Mouse (Mus musculus): ENCODE measurements around the gene Dpp4. TPM values are rescaled to one million over a fixed set of nuclear protein-coding genes. Genes with fewer than 3 reads are reported as not detected.

The Dpp4 gene
- polyA plus RNA-seq, 1 experiment from 2014 or later: 0.80 TPM

GRCm38 (mm10) chr2:62399361-62399760, 12.7 kb downstream of the Dpp4 start:
- no peak overlapping the region for H3K4me3 ChIP-seq (ENCODE audit: low read depth, low read length)
- DNase-seq (ENCODE audit: low spot score) (no peak), ATAC-seq (ENCODE audit: insufficient read depth, low FRiP score, low TSS enrichment) (no peak)
- H3K9ac ChIP-seq (ENCODE audit: low read length): no peak overlapping the region
- H3K4me2 ChIP-seq (ENCODE audit: low read depth): no peak overlapping the region
- no peak overlapping the region for H3K27ac ChIP-seq (ENCODE audit: low read depth, low read length)
- H3K4me1 ChIP-seq (ENCODE audit: control insufficient read depth, insufficient read depth, low read length): no peaks in the 10 kb centered on the region
- H3K27me3 ChIP-seq (ENCODE audit: control insufficient read depth, insufficient read depth, low read length): no peaks in the 10 kb centered on the region
- WGBS: 78% methylated on average over 8 of the region's 8 CpGs
- H3K9me3 ChIP-seq (ENCODE audit: control insufficient read depth, low read length): no peaks in the 10 kb centered on the region
- no peaks in the 10 kb centered on the region for H3K36me3 ChIP-seq (ENCODE audit: control insufficient read depth, insufficient read depth, low read length)

- H3K4me3 ChIP-seq (ENCODE audit: low read depth, low read length): no peak overlapping the region
- ATAC-seq (ENCODE audit: insufficient read depth, low FRiP score, low TSS enrichment) (no peak), DNase-seq (ENCODE audit: low spot score) (no peak)
- H3K27me3 ChIP-seq (ENCODE audit: control insufficient read depth, insufficient read depth, low read length): no peaks in the 10 kb centered on the region
- no peak overlapping the region for H3K27ac ChIP-seq (ENCODE audit: low read depth, low read length)
- WGBS: 90% methylated on average over 2 of the region's 2 CpGs
- H3K4me1 ChIP-seq (ENCODE audit: control insufficient read depth, insufficient read depth, low read length): no peaks in the 10 kb centered on the region
- H3K9me3 ChIP-seq (ENCODE audit: control insufficient read depth, low read length): no peaks in the 10 kb centered on the region
- no peak overlapping the region for H3K4me2 ChIP-seq (ENCODE audit: low read depth)
- no peaks in the 10 kb centered on the region for H3K36me3 ChIP-seq (ENCODE audit: control insufficient read depth, insufficient read depth, low read length)
- H3K9ac ChIP-seq (ENCODE audit: low read length): no peak overlapping the region
These were observed 13.7 kb downstream of the Dpp4 start for GRCm38 (mm10) chr2:62398115-62398875.

GRCm38 (mm10) chr2:62397661-62398060, 14.4 kb downstream of the Dpp4 start:
- DNase-seq (ENCODE audit: low spot score) (no peak), ATAC-seq (ENCODE audit: insufficient read depth, low FRiP score, low TSS enrichment) (no peak)
- Histone ChIP-seq H3K4me1 (ENCODE audit: control insufficient read depth, insufficient read depth, low read length) (no peaks in the 10 kb centered on the region), H3K4me2 (ENCODE audit: low read depth) (no peak overlapping the region), H3K27me3 (ENCODE audit: control insufficient read depth, insufficient read depth, low read length) (no peaks in the 10 kb centered on the region), H3K27ac (ENCODE audit: low read depth, low read length) (no peak overlapping the region), H3K36me3 (ENCODE audit: control insufficient read depth, insufficient read depth, low read length) (no peaks in the 10 kb centered on the region), H3K9me3 (ENCODE audit: control insufficient read depth, low read length) (no peaks in the 10 kb centered on the region), H3K4me3 (ENCODE audit: low read depth, low read length) (no peak overlapping the region), H3K9ac (ENCODE audit: low read length) (no peak overlapping the region)
- 75% methylated on average over 4 of the region's 4 CpGs for WGBS

GRCm38 (mm10) chr2:62396799-62397198, 15.2 kb downstream of the Dpp4 start:
- WGBS: 88% methylated on average over 1 of the region's 1 CpGs

GRCm38 (mm10) chr2:62394800-62395199, 17.2 kb downstream of the Dpp4 start:
- ATAC-seq (ENCODE audit: insufficient read depth, low FRiP score, low TSS enrichment): no peak

More at GRCm38 (mm10) chr2:62396799-62397198, 15.2 kb downstream of the Dpp4 start:
- Histone ChIP-seq H3K9ac (ENCODE audit: low read length) (no peak overlapping the region), H3K9me3 (ENCODE audit: control insufficient read depth, low read length) (no peaks in the 10 kb centered on the region), H3K4me1 (ENCODE audit: control insufficient read depth, insufficient read depth, low read length) (no peaks in the 10 kb centered on the region), H3K27ac (ENCODE audit: low read depth, low read length) (no peak overlapping the region), H3K4me3 (ENCODE audit: low read depth, low read length) (no peak overlapping the region), H3K4me2 (ENCODE audit: low read depth) (no peak overlapping the region), H3K36me3 (ENCODE audit: control insufficient read depth, insufficient read depth, low read length) (no peaks in the 10 kb centered on the region), H3K27me3 (ENCODE audit: control insufficient read depth, insufficient read depth, low read length) (no peaks in the 10 kb centered on the region)
- DNase-seq (ENCODE audit: low spot score): no peak
- ATAC-seq (ENCODE audit: insufficient read depth, low FRiP score, low TSS enrichment): no peak

GRCm38 (mm10) chr2:62392098-62392497, 19.9 kb downstream of the Dpp4 start:
- H3K9ac ChIP-seq (ENCODE audit: low read length): no peak overlapping the region
- DNase-seq (ENCODE audit: low spot score) (no peak), ATAC-seq (ENCODE audit: insufficient read depth, low FRiP score, low TSS enrichment) (no peak)
- WGBS: 91% methylated on average over 3 of the region's 3 CpGs
- H3K36me3 ChIP-seq (ENCODE audit: control insufficient read depth, insufficient read depth, low read length): no peaks in the 10 kb centered on the region
- no peaks in the 10 kb centered on the region for H3K27me3 ChIP-seq (ENCODE audit: control insufficient read depth, insufficient read depth, low read length)
- no peaks in the 10 kb centered on the region for H3K4me1 ChIP-seq (ENCODE audit: control insufficient read depth, insufficient read depth, low read length)
- no peak overlapping the region for H3K4me3 ChIP-seq (ENCODE audit: low read depth, low read length)
- H3K9me3 ChIP-seq (ENCODE audit: control insufficient read depth, low read length): no peaks in the 10 kb centered on the region
- no peak overlapping the region for H3K4me2 ChIP-seq (ENCODE audit: low read depth)
- H3K27ac ChIP-seq (ENCODE audit: low read depth, low read length): no peak overlapping the region

More at GRCm38 (mm10) chr2:62394800-62395199, 17.2 kb downstream of the Dpp4 start:
- Histone ChIP-seq H3K27me3 (ENCODE audit: control insufficient read depth, insufficient read depth, low read length) (no peaks in the 10 kb centered on the region), H3K4me2 (ENCODE audit: low read depth) (no peak overlapping the region), H3K4me1 (ENCODE audit: control insufficient read depth, insufficient read depth, low read length) (no peaks in the 10 kb centered on the region), H3K27ac (ENCODE audit: low read depth, low read length) (no peak overlapping the region), H3K9ac (ENCODE audit: low read length) (no peak overlapping the region), H3K36me3 (ENCODE audit: control insufficient read depth, insufficient read depth, low read length) (no peaks in the 10 kb centered on the region), H3K9me3 (ENCODE audit: control insufficient read depth, low read length) (no peaks in the 10 kb centered on the region), H3K4me3 (ENCODE audit: low read depth, low read length) (no peak overlapping the region)
- WGBS: 96% methylated on average over 3 of the region's 3 CpGs
- DNase-seq (ENCODE audit: low spot score): no peak

GRCm38 (mm10) chr2:62390961-62391461, 21.0 kb downstream of the Dpp4 start:
- no peak overlapping the region for H3K27ac ChIP-seq (ENCODE audit: low read depth, low read length)
- no peak for ATAC-seq (ENCODE audit: insufficient read depth, low FRiP score, low TSS enrichment)
- no peaks in the 10 kb centered on the region for H3K36me3 ChIP-seq (ENCODE audit: control insufficient read depth, insufficient read depth, low read length)
- no peak overlapping the region for H3K4me3 ChIP-seq (ENCODE audit: low read depth, low read length)
- H3K9me3 ChIP-seq (ENCODE audit: control insufficient read depth, low read length): no peaks in the 10 kb centered on the region
- DNase-seq (ENCODE audit: low spot score): no peak
- WGBS: 88% methylated on average over 12 of the region's 12 CpGs
- H3K9ac ChIP-seq (ENCODE audit: low read length): no peak overlapping the region
- no peaks in the 10 kb centered on the region for H3K4me1 ChIP-seq (ENCODE audit: control insufficient read depth, insufficient read depth, low read length)
- no peak overlapping the region for H3K4me2 ChIP-seq (ENCODE audit: low read depth)
- H3K27me3 ChIP-seq (ENCODE audit: control insufficient read depth, insufficient read depth, low read length): no peaks in the 10 kb centered on the region

- H3K9ac ChIP-seq (ENCODE audit: low read length): no peak overlapping the region
- 73% methylated on average over 3 of the region's 3 CpGs for WGBS
- H3K9me3 ChIP-seq (ENCODE audit: control insufficient read depth, low read length): no peaks in the 10 kb centered on the region
- no peak overlapping the region for H3K27ac ChIP-seq (ENCODE audit: low read depth, low read length)
- no peaks in the 10 kb centered on the region for H3K27me3 ChIP-seq (ENCODE audit: control insufficient read depth, insufficient read depth, low read length)
- ATAC-seq (ENCODE audit: insufficient read depth, low FRiP score, low TSS enrichment) (no peak), DNase-seq (ENCODE audit: low spot score) (no peak)
- H3K36me3 ChIP-seq (ENCODE audit: control insufficient read depth, insufficient read depth, low read length): no peaks in the 10 kb centered on the region
- no peak overlapping the region for H3K4me3 ChIP-seq (ENCODE audit: low read depth, low read length)
- H3K4me1 ChIP-seq (ENCODE audit: control insufficient read depth, insufficient read depth, low read length): no peaks in the 10 kb centered on the region
- no peak overlapping the region for H3K4me2 ChIP-seq (ENCODE audit: low read depth)
These were observed 21.7 kb downstream of the Dpp4 start for GRCm38 (mm10) chr2:62390305-62390704.

GRCm38 (mm10) chr2:62388841-62389240, 23.2 kb downstream of the Dpp4 start:
- WGBS: 95% methylated on average over 4 of the region's 4 CpGs
- ATAC-seq (ENCODE audit: insufficient read depth, low FRiP score, low TSS enrichment) (no peak), DNase-seq (ENCODE audit: low spot score) (no peak)
- H3K36me3 ChIP-seq (ENCODE audit: control insufficient read depth, insufficient read depth, low read length): no peaks in the 10 kb centered on the region
- no peaks in the 10 kb centered on the region for H3K4me1 ChIP-seq (ENCODE audit: control insufficient read depth, insufficient read depth, low read length)
- H3K9me3 ChIP-seq (ENCODE audit: control insufficient read depth, low read length): no peaks in the 10 kb centered on the region
- H3K4me2 ChIP-seq (ENCODE audit: low read depth): no peak overlapping the region
- no peak overlapping the region for H3K27ac ChIP-seq (ENCODE audit: low read depth, low read length)
- no peak overlapping the region for H3K4me3 ChIP-seq (ENCODE audit: low read depth, low read length)
- H3K27me3 ChIP-seq (ENCODE audit: control insufficient read depth, insufficient read depth, low read length): no peaks in the 10 kb centered on the region
- H3K9ac ChIP-seq (ENCODE audit: low read length): no peak overlapping the region
